Mouse (Mus musculus): ENCODE data around the gene Shld2. TPM values are rescaled to one million over a fixed set of nuclear protein-coding genes. Genes with fewer than 3 reads are reported as not detected.

The Shld2 gene
- polyA plus RNA-seq (2015; fragmentation: Nextera tagmentation; extraction: Ambion mirVana): 5.9 and 7.3 TPM in 2 replicates

DNA sequence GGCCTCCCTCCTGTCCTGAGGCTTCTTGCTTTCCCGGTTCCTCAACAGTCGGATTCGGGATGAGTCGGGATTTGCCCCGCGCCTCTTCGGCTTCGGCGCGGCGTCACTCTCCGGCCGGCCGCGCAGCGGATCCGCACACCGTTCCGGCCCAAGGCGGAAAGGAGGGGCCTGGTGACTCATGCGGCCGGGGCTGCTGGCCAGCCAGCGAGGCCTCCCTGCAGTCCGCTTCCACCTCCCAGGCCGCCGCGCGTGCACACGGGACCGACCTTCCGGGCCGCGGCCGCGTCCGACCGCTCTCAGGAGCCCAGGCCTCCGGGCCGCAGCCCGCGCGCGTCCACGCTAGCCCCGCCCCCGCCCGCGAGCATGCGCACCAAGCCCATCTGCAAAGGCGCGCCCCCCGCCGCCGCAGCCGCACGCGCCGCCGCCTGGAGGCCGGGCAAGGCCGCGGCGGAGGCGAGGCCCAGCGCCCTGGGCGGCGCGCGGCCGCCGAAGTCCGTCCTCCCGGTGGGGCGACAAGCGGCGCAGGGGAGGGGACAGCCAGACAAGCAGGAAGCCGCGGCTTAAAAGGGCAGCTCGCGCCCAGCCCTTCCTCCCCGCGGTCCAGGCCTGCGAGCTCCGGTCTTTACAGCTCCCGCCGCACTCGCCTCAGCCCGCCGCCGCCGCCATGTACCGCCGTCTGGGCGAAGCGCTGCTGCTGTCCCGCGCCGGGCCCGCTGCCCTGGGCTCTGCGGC lies at the start of gene Shld2, which contains the start of gene Glud1:
TSS of gene Shld2 (minus strand) at position 260 of the 732 bp plus-strand sequence.
TSS of gene Glud1 (plus strand) at position 494 of the 732 bp plus-strand sequence.
- ATAC-seq (ENCODE audit: extremely low read depth, insufficient number of reproducible peaks, low FRiP score, low TSS enrichment): peak; percentile 93
- 0% methylated on average over 85 of the region's 100 CpGs for WGBS
- peak within 1 kb of the TSS; percentile 97 for H3K27ac ChIP-seq (replicated peaks)

DNA sequence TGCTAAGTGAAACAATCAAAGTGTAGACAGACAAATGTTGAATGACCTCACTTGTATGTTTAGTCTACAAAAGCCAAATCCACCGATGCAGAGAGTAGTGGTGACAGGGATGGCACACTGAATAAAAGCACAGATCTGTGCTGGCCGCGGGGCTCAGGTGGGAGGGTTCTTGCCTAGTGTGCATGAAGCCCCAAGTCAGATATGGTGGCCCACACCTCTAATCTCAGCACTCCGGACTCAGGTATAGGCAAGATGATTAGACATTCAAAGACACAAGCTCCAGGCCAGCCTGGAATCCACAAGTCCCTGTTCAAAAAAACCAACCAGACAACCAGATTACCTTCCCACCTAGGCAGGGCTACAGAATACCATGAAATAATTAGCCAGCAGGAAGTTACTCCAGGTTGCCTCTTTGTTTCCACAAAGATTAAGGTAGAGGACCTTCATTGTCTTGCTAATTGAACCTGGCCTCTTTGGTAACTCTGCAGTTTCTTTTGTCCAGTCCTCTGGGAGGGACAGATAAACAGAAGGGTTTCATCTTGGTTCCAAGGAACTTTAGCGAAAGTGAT lies 49.5 kb upstream of the Shld2 start:
- H3K9ac ChIP-seq: no peak overlapping the region
- no peaks in the 10 kb centered on the region for H3K9me3 ChIP-seq
- no peak overlapping the region for H3K4me3 ChIP-seq
- WGBS: 45% methylated on average over 5 of the region's 5 CpGs
- H3K4me1 ChIP-seq: peaks cover 23% of the 10 kb centered on the region
- H3K27ac ChIP-seq (replicated peaks): no peak overlapping the region
- H3K36me3 ChIP-seq: no peaks in the 10 kb centered on the region
- H3K4me2 ChIP-seq: no peak overlapping the region
- ATAC-seq (ENCODE audit: extremely low read depth, insufficient number of reproducible peaks, low FRiP score, low TSS enrichment): no peak
- peaks cover 14% of the 10 kb centered on the region; the same call in 1 of the 2 replicates for H3K27me3 ChIP-seq (replicated peaks)

More for the DNA sequence above, at the start of gene Shld2, which contains the start of gene Glud1:
- Histone ChIP-seq H3K9ac (peak within 1 kb of the TSS; percentile 96), H3K36me3 (peaks cover 7% of the 10 kb centered on the region; the same call in 1 of the 2 replicates), H3K9me3 (no peaks in the 10 kb centered on the region), H3K4me3 (peak within 1 kb of the TSS; percentile 86), H3K27me3 (replicated peaks) (no peaks in the 10 kb centered on the region), H3K4me1 (peaks cover 31% of the 10 kb centered on the region), H3K4me2 (peak within 1 kb of the TSS; percentile 86)

DNA sequence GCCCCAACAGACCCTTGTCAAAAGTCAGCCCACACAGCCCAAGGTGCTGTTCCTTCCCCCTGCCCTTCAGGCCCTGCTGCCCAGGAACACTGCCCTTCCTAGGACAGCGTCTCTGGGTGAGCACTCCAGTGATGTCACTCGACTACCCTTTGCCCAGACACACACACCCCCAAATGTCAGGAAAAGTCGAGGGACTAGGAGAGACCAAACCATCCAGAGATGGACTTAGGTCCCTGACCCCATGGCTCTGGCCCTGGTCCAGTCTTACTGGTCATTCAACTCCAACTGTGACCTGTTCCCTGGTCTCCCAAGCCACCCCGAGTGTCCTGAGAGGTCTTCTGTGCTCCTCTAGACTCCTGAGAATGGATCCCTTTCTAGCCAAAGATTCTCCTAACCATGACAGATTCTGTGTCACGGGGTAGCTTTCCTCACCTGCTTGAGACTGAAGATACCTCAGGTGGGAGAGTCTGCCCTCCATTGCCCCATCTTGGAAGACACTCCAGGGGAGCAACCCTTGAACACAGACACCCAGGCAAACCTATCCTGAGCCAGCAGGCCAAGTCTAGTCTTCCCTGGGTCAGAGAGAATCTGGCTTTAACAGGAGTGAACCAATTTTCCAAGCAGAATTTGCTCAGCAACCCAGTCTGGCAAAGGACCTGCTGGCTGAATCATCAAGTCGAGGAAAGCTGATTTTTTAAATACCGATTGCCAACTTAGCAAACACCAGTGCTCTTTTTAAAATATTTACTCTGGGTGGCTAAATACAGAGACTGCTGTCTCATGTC lies 47.6 kb upstream of the Shld2 start:
- ATAC-seq (ENCODE audit: extremely low read depth, insufficient number of reproducible peaks, low FRiP score, low TSS enrichment): no peak
- H3K9ac ChIP-seq: no peak overlapping the region
- no peak overlapping the region for H3K4me2 ChIP-seq
- H3K36me3 ChIP-seq: no peaks in the 10 kb centered on the region
- WGBS: 68% methylated on average over 7 of the region's 7 CpGs
- peaks cover 9% of the 10 kb centered on the region for H3K4me1 ChIP-seq
- no peak overlapping the region for H3K4me3 ChIP-seq
- peaks cover 8% of the 10 kb centered on the region; the same call in 1 of the 2 replicates for H3K27me3 ChIP-seq (replicated peaks)
- no peak overlapping the region for H3K27ac ChIP-seq (replicated peaks)
- H3K9me3 ChIP-seq: no peaks in the 10 kb centered on the region

DNA sequence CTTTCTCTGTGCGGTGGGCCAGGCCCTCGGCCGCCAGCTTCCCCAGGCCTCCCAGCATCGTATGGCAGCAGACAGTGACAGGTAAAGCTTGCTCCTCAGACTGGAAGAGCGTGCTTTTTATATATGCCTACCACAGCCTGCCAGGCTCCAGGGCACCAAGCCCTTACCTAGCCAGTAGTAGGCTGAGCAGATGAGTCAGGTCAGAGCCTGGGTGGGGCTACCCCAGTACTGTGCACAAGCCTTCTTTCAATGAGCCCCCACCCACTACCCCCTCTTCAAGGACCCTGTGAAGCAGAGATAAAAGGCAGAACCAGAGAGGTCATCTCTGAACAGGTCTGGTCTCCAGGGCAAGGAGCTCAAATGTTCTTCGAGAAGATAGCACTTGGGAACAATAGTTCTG lies 45.0 kb upstream of the Shld2 start, which contains the start of gene Fam25c:
TSS of gene Fam25c (minus strand) at position 133 of the 400 bp plus-strand sequence.
- Histone ChIP-seq H3K27ac (replicated peaks) (no peak within 1 kb of the TSS), H3K27me3 (replicated peaks) (no peaks in the 10 kb centered on the region; the same call in 1 of the 2 replicates), H3K4me1 (peaks cover 7% of the 10 kb centered on the region), H3K4me2 (no peak within 1 kb of the TSS), H3K9me3 (no peaks in the 10 kb centered on the region), H3K36me3 (no peaks in the 10 kb centered on the region), H3K9ac (no peak within 1 kb of the TSS), H3K4me3 (no peak within 1 kb of the TSS)
- WGBS: 62% methylated on average over 6 of the region's 6 CpGs
- ATAC-seq (ENCODE audit: extremely low read depth, insufficient number of reproducible peaks, low FRiP score, low TSS enrichment): no peak

DNA sequence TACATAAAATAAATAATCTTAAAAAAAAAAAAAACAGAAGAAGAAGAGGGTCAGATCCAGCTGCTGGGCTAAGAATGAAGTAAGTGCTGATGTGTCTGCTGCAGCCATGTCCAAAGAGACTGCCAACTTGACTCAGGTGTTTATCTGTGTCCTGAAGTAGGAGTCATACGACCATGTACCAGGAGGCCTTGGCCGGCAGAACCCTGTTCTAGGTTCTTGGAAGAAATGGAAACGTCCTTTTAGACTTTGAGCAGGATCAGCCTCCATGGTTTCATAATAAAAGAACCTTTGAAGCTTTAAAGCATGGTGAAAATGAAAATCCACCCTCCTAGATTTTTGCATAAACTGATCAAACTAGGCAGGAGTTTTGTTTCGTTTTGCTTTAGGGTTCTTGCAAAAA lies 44.2 kb upstream of the Shld2 start:
- H3K4me3 ChIP-seq: no peak overlapping the region
- no peaks in the 10 kb centered on the region; the same call in 1 of the 2 replicates for H3K27me3 ChIP-seq (replicated peaks)
- H3K4me1 ChIP-seq: peaks cover 7% of the 10 kb centered on the region
- H3K27ac ChIP-seq (replicated peaks): no peak overlapping the region
- ATAC-seq (ENCODE audit: extremely low read depth, insufficient number of reproducible peaks, low FRiP score, low TSS enrichment): no peak
- no peaks in the 10 kb centered on the region for H3K36me3 ChIP-seq
- H3K4me2 ChIP-seq: no peak overlapping the region
- no peaks in the 10 kb centered on the region for H3K9me3 ChIP-seq
- WGBS: 73% methylated on average over 4 of the region's 4 CpGs
- no peak overlapping the region for H3K9ac ChIP-seq

DNA sequence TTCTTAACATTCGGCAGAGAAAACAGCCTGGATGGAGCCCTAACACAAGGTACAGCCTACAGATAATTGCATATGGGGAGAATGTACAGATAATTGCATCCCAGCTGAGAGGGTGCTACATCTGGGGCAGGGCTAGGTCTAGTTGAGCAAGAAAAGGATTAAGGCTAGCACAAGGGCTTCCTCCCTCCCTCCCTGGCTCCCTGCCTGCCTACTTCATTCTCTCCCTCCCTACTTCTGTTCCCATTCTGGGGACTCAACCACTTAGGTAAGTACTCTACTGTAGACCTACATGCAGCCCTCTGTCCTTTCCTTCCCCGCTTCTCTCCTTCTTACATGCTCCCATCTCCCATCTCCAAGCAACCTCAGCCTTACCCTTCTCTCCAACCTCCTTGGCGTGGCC lies 43.0 kb upstream of the Shld2 start:
- Histone ChIP-seq H3K4me2 (no peak overlapping the region), H3K4me1 (peaks cover 7% of the 10 kb centered on the region), H3K36me3 (no peaks in the 10 kb centered on the region), H3K27me3 (replicated peaks) (no peaks in the 10 kb centered on the region; the same call in 1 of the 2 replicates), H3K27ac (replicated peaks) (no peak overlapping the region), H3K9me3 (no peaks in the 10 kb centered on the region), H3K9ac (no peak overlapping the region), H3K4me3 (no peak overlapping the region)
- WGBS: 82% methylated on average over 3 of the region's 3 CpGs
- no peak for ATAC-seq (ENCODE audit: extremely low read depth, insufficient number of reproducible peaks, low FRiP score, low TSS enrichment)

DNA sequence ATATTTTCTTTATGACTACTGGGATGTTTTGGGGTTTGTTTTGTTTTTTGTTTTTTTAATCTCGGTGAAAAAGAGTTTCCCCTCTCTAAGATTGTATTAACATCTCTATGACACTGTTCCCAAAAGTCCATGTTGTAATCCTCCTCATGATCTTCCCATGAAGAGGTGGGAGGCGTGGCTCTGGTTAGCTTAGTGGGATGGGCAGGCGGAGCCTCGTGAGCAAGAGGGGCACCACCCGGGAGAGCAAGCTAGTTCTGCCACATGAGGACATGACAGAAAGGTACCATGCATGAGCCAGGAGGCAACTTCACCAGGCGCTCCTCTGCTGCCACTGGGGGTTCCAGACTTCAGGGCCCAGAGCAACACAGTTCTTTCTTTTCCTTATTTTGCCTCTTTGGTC lies 42.2 kb upstream of the Shld2 start:
- Histone ChIP-seq H3K9me3 (no peaks in the 10 kb centered on the region), H3K9ac (no peak overlapping the region), H3K4me1 (peaks cover 7% of the 10 kb centered on the region), H3K4me2 (no peak overlapping the region), H3K36me3 (no peaks in the 10 kb centered on the region), H3K4me3 (no peak overlapping the region), H3K27ac (replicated peaks) (no peak overlapping the region), H3K27me3 (replicated peaks) (no peaks in the 10 kb centered on the region)
- WGBS: 58% methylated on average over 6 of the region's 6 CpGs
- no peak for ATAC-seq (ENCODE audit: extremely low read depth, insufficient number of reproducible peaks, low FRiP score, low TSS enrichment)

DNA sequence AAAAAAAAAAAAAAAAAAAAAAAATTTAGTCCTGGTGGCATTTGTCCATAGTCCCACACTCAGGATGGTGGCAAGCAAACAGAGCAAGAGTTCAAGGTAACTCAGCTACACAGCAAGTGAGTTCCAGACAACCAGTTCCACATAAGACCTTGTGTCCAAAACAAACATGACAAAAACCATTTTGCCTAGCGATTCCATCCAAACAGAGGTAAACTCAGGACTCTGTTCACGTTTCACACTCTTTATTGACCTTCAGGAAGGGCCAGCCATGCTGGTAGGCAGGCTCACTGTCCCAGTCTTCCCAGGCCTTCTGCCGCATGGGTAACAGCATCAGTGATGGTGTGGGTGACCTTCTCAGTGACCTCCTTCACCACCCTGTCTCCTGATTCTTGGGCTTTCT lies 41.4 kb upstream of the Shld2 start:
- H3K27ac ChIP-seq (replicated peaks): no peak overlapping the region
- no peak overlapping the region for H3K4me2 ChIP-seq
- H3K9me3 ChIP-seq: no peaks in the 10 kb centered on the region
- no peak for ATAC-seq (ENCODE audit: extremely low read depth, insufficient number of reproducible peaks, low FRiP score, low TSS enrichment)
- no peak overlapping the region for H3K9ac ChIP-seq
- H3K36me3 ChIP-seq: no peaks in the 10 kb centered on the region
- no peak overlapping the region for H3K4me3 ChIP-seq
- no peaks in the 10 kb centered on the region for H3K27me3 ChIP-seq (replicated peaks)
- 72% methylated on average over 3 of the region's 3 CpGs for WGBS
- H3K4me1 ChIP-seq: peaks cover 7% of the 10 kb centered on the region

DNA sequence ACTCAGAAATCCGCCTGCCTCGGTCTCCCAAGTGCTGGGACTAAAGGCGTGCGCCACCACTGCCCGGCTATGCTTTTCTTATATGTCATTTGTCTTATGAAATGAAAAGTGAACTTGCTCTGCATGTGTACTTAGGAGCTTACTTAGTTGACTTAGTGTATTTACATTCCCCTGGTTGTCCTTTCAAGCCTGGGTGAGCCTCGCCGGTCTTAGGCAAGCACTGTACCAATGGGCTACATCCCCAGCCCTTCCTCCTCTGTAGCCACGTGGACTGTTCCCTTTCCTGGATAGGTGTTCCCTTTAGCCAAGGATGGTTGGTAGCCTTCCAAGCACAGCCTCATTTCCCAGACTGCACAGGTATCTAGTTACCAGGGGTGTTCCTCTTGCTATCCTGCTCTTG lies 38.7 kb upstream of the Shld2 start:
- Histone ChIP-seq H3K4me2 (no peak overlapping the region), H3K9ac (no peak overlapping the region), H3K36me3 (peaks cover 7% of the 10 kb centered on the region), H3K4me1 (no peaks in the 10 kb centered on the region), H3K4me3 (no peak overlapping the region), H3K27ac (replicated peaks) (no peak overlapping the region), H3K27me3 (replicated peaks) (no peaks in the 10 kb centered on the region), H3K9me3 (no peaks in the 10 kb centered on the region)
- 80% methylated on average over 8 of the region's 8 CpGs for WGBS
- ATAC-seq (ENCODE audit: extremely low read depth, insufficient number of reproducible peaks, low FRiP score, low TSS enrichment): no peak

DNA sequence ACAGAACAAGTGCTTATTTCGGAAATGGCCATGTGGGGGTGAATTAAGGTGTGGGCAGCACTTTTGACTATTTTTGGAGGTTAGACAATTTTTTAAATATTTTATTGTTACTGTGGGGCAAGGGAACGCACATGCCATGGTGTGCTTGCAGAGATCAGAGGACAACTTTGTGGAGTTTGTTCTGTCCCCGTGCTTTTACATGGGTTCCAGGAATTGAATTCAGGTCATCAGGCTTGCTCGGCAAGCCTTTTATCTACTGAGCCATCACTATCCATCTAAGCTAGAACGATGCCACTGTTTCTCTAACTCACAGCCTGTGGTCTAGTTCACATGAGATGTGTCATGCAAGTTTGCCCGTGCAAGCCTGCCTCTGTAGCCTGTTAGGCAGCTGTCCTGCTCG lies 38.0 kb upstream of the Shld2 start:
- Histone ChIP-seq H3K4me3 (no peak overlapping the region), H3K27me3 (replicated peaks) (no peaks in the 10 kb centered on the region), H3K27ac (replicated peaks) (no peak overlapping the region), H3K9me3 (no peaks in the 10 kb centered on the region), H3K9ac (no peak overlapping the region), H3K4me1 (no peaks in the 10 kb centered on the region), H3K4me2 (no peak overlapping the region), H3K36me3 (peaks cover 12% of the 10 kb centered on the region)
- WGBS: 71% methylated on average over 7 of the region's 7 CpGs
- ATAC-seq (ENCODE audit: extremely low read depth, insufficient number of reproducible peaks, low FRiP score, low TSS enrichment): no peak

DNA sequence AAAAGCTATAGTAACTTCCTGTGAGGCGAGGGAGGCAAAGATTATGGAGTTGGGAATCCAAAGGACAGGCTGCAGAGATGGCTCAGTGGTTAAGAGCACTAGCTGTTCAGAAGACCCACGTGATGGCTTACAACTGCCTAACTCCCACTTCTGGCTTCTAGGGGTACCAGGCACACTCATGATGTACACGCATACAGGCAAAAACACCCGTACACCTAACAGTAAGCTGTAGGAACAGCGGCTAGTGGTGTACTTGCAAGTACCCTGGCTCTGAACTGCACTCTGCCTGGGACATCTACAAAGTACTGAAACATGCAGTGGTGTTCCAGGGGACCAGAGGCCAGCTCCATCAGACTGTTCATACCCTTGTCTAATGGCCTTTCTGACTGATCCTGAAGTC lies 36.8 kb upstream of the Shld2 start:
- Histone ChIP-seq H3K9ac (no peak overlapping the region), H3K27ac (replicated peaks) (no peak overlapping the region), H3K4me2 (no peak overlapping the region), H3K4me1 (no peaks in the 10 kb centered on the region), H3K9me3 (no peaks in the 10 kb centered on the region), H3K36me3 (peaks cover 24% of the 10 kb centered on the region), H3K4me3 (no peak overlapping the region), H3K27me3 (replicated peaks) (no peaks in the 10 kb centered on the region)
- ATAC-seq (ENCODE audit: extremely low read depth, insufficient number of reproducible peaks, low FRiP score, low TSS enrichment): no peak
- 91% methylated on average over 5 of the region's 5 CpGs for WGBS

Measured in heart, embryonic 13.5 days (tissue).